Mouse (Mus musculus) liver, postnatal 0 days (tissue): ENCODE measurements around the gene March1.

ENCODE experiments used
- CTCF ChIP-seq: sonication (generic); IDR thresholded peaks from 2 replicates; pipeline ENCODE4 v1.5.1; 2016; ENCODE audit warnings: antibody characterized with exemption, low read depth
- EP300 ChIP-seq: IDR thresholded peaks from 2 replicates; pipeline ENCODE4 v1.6.1; 2016; ENCODE audit warnings: antibody characterized with exemption, low read depth, mild to moderate bottlenecking

DNA sequence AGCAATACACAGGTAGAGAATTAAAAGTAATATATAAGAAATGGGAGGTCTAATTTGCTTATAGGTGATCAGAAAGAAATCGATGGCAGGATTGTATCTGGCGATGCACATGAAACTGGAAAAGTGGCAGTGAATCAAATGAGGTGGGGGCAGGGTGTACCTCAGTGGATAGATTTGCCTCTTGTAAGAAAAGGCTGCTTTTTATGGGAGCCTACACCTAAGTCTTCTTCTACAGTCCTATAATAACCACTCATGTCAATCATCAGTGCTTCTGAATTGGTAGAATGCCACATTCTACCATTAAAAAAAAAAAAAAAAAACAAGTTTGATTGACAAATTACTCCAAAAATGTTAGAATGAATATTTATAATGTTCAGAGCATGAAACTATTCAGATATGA lies 567.5 kb downstream of the March1 start:
- no peak for TF ChIP-seq CTCF
- TF ChIP-seq EP300, result no peak
